Mouse (Mus musculus) v-Abl transformed pro-B cells (cell line): ENCODE results near the gene Stk11.

Source experiments
- in situ Hi-C, 2 experiments: fragments of 400-800 bp; cut with MboI; formaldehyde crosslinking; loops; one replicate each; pipeline ENCODE4 v1.15.1; 2025; ENCODE audit not compliant: unreplicated experiment in 2 of 2

The Stk11 gene

DNA sequence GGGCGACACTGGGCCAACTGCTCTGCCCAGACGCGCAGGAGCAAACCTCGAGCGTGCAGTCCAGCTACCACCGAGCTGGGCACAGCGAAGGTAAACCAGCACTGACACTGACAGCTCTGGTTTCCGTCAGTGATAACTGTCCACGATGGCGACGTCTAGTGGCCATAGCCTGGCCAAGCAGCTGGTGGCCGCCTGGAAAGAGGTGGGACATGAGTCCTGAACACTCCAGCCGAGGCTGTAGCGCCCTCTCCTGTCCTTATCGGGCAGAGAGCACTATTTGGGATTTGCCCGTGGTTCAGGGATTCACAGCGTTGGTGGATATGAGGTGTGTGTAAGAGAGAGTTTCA lies 49.4 kb downstream of the Stk11 start:
- in situ Hi-C loops = loop anchor here in 1 of 2 experiments (25.0 kb wide), 1 partner anchor 522 kb away; the partner anchor contains the start of gene Mknk2

DNA sequence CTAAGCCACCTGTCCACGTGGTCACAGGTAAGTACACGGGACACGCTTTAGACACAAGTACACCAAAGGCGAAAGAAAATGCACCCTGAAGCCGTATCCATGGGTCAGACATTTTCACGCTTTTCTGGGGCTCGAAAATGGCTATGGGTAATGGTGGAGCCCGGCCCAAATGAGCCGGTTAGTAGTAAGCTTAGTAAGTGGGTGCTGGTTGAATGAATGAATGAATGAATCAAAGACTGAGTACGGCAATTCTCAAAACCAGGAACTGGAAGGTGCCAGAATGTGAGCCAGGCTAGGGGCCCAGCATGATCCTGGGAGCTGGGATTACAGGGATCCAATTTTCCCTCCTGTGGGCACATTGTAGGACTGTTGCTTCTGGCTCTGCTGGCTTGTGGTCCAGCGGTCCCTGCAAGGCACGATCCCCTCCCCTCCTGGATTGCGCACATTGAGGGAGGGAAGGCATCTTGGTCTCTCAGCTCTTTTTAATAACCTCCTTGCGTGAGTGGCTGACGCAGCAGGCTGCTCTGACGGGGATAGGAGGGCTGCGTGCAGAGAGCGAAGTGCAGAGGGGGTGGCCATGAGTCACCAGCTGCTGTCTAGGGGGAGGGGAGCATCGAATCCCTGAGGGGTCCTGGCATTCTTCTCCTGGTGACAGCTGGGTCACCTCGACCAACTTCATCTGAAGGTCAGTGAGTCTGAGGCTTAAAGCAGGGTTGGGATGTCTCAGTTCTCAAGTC lies 50.0 kb downstream of the Stk11 start, which contains the start of gene Cirbp:
Gene Cirbp (plus strand): TSS at position 594 of the 737 bp plus-strand sequence.
- in situ Hi-C loops = loop anchor here in 1 of 2 experiments (25.0 kb wide), 1 partner anchor 522 kb away; the partner anchor contains the start of gene Mknk2

DNA sequence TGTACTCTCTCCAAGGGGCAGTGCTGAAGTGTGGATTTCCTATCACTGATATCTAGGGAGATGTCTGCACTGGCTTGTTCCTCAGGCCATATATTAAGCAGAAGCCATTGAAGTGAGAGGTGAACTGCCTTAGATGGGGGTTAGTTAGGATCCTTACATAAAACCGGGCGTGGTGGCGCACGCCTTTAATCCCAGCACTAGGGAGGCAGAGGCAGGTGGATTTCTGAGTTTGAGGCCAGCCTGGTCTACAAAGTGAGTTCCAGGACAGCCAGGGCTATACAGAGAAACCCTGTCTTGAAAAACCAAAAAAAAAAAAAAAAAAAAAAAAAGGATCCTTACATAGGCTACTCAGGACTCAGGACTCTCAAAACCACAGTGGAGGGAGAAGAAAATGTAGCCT lies 50.5 kb downstream of the Stk11 start:
- in situ Hi-C loops = loop anchor here in 1 of 2 experiments (25.0 kb wide), 1 partner anchor 521 kb away; the partner anchor contains the start of gene Mknk2

DNA sequence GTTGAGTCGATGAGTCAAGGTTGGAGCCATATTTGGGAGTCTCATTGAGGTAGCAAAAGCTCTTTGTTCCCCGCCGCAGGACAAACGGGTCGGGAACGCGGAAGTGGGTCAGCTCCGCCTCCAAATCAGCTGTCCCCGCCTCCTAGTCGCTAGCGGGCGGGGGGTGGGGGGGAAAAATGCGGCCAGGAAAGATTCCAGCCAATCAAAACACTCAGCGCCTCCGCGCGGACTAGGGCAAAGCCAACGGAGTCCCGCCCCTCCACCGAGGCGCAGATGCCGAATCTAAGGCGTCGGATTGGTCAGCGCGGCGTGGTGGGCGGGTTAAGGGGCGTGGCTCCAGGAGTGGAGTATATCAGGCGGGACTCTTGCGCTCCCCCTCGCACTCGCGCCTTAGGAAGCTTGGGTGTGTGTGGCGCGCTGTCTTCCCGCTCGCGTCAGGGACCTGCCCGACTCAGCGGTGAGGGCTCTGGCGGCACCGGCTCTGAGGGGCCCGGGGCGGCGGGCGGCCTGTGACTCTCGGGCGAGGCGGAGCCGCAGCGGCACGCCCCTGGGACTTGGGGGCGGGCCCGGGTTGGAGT lies 51.9 kb downstream of the Stk11 start:
- in situ Hi-C loops = loop anchor here in 1 of 2 experiments (25.0 kb wide), 1 partner anchor 520 kb away; the partner anchor contains the start of gene Mknk2

DNA sequence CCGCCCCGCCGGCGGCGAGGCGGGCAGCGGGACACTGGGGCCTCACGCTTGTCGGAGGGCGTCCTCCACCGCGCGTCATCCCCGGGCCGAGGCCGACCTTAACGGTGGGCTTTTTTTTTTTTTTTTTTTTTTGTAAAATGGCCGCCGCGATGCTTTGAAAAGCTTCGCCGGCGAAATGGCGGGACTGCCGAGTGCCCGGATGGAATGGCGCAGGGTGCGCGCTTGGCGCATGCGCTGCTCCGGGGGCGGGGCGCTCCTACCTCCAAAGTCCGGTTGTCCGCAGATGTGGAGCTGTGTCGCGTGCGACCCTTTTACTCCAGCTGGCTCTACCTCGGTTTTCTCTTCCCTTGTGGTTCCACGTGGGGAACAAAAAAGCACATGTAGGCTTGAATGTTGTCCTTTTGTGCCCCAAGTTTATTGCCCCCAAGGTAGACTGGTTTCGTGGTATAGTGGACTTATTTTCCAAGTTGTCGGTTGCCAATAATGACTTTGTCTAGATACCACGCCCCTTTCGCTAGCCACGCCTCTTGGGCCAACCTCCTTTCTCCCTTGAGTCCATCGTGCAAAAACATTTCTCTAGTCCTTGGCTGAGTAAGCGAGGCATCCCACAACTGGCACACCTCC lies 52.5 kb downstream of the Stk11 start:
- in situ Hi-C loops = loop anchor here in 1 of 2 experiments (25.0 kb wide), 1 partner anchor 519 kb away; the partner anchor contains the start of gene Mknk2

DNA sequence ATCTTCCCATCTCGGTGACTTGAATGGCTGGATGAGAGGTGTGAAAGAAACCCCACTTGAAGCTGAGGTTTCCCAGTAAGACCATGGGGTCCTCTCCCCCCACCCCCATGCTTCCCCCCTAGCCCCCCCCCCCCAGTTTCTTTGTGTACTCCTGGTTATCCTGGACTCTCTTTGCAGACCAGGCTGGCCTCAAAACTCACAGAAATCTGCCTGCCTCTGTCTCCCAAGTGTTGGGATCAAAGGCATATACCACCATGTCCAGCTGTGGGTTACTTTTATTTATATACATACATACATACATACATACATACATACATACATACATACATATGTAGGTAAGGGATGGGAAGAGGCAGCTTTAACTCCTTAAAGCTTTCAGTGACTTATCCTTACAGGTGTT lies 53.5 kb downstream of the Stk11 start:
- in situ Hi-C loops = loop anchor here in 1 of 2 experiments (25.0 kb wide), 1 partner anchor 518 kb away; the partner anchor contains the start of gene Mknk2

DNA sequence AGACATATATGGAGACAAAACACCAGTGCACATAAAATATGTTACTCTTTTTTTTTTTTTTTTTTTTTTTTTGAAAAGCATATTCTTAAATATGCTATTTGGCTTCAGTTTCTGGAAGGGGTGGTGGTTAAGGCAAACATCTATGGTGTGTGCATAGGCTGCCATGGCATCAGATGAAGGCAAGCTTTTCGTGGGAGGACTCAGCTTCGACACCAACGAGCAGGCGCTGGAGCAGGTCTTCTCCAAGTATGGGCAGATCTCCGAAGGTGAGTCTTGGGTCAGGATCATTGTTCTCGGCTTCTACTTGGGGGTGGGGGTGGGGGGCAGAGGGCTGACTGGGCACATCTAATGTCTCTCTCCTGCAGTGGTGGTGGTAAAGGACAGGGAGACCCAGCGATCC lies 54.0 kb downstream of the Stk11 start:
- in situ Hi-C loops = loop anchor here in 1 of 2 experiments (5.0 to 25.0 kb wide), 3 partner anchors 178 to 518 kb away; partner anchors contain the start of genes Adamtsl5 and Mknk2

DNA sequence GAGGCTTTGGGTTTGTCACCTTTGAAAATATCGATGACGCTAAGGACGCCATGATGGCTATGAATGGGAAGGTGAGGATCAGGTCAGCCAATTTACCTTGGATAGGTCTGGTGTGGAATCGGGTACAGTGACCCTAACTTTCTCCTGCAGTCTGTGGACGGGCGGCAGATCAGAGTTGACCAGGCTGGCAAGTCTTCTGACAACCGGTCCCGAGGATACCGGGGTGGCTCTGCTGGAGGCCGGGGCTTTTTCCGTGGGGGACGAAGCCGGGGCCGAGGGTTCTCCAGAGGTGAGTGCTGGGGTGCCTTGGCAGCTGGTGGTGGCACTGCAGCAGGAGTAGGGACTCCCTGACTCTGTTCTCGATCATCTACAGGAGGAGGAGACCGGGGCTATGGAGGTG lies 54.4 kb downstream of the Stk11 start:
- in situ Hi-C loops = loop anchor here in 1 of 2 experiments (5.0 to 25.0 kb wide), 3 partner anchors 177 to 517 kb away; partner anchors contain the start of genes Adamtsl5 and Mknk2

DNA sequence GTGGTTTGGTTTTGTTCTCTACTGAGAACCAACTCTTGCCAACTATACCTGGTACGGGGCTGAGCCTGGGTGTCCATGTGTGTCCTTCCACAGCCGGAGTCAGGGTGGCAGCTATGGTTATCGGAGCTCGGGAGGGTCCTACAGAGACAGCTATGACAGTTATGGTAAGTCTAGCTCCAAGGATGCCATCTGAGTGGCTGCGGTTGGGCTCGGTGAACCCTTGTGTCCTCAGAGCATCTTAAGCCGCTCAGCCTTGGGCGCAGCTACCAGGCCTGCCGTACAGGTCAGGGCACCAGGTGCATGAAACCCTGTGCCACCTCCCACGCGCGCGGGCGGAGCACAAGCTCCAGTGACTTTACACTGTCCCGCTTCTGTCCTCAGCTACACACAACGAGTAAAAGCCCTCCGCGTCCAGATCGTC lies 55.0 kb downstream of the Stk11 start:
- in situ Hi-C loops = loop anchor here in 1 of 2 experiments (5.0 to 25.0 kb wide), 3 partner anchors 177 to 517 kb away; partner anchors contain the start of genes Adamtsl5 and Mknk2

DNA sequence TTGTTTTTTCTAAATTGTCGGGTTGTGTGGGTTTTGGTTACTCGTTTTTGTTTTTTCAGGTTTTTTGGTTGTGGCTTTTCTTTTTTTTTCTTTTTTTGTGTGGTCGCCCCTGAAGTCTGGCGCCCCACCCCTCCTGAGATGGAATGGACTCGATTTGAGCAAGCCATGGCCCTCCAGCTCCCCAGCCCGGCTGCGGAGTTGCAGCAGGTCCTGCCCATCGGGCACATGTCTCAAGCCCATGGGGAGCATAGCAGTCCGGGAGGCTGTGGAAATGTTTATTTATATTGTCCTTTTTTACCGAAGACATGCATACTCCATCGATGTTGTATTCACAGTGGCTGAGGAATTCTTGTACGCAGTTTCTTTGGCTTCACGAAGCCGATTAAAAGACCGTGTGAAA lies 55.6 kb downstream of the Stk11 start:
- in situ Hi-C loops = loop anchor here in 1 of 2 experiments (5.0 to 25.0 kb wide), 3 partner anchors 176 to 516 kb away; partner anchors contain the start of genes Adamtsl5 and Mknk2

DNA sequence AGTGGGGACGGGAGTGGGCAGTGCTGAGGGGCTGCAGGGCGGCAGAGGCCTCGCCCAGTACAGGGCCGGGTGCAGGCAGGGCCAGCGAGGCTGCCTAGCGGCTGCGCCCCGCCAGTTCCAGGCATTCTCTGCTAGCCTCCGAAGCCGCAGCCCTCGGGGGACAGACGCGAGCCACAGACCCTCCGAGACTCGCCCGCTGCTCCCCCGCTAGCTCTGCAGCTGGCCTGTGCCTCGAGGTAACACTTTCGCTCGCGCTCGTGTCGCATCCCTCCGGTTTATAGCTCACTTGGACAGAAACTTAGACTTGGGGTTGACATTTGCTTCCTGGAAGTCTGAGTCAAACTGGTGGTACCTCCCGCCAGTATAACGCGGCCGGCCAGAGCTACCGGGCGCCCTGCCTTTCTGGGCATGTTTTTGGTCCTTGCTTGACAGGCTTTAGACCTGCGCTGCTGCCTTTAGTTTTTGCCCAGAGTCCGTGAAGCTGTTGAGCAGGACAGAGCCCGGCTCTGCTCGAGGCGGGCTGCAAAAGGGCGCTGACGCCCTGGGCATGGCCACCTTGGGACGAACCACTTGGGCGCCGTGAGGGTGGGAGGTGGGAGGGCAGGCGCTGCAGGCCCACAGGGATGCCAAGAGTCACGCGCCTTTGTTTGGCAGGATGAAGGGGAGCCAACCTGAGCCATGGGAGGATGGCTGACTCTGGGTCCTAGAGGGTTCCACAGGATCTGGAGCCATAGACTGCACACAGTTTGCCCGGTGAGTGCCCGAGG lies 56.3 kb downstream of the Stk11 start:
- in situ Hi-C loops = loop anchor here in 1 of 2 experiments (5.0 to 25.0 kb wide), 3 partner anchors 175 to 515 kb away; partner anchors contain the start of genes Adamtsl5 and Mknk2

DNA sequence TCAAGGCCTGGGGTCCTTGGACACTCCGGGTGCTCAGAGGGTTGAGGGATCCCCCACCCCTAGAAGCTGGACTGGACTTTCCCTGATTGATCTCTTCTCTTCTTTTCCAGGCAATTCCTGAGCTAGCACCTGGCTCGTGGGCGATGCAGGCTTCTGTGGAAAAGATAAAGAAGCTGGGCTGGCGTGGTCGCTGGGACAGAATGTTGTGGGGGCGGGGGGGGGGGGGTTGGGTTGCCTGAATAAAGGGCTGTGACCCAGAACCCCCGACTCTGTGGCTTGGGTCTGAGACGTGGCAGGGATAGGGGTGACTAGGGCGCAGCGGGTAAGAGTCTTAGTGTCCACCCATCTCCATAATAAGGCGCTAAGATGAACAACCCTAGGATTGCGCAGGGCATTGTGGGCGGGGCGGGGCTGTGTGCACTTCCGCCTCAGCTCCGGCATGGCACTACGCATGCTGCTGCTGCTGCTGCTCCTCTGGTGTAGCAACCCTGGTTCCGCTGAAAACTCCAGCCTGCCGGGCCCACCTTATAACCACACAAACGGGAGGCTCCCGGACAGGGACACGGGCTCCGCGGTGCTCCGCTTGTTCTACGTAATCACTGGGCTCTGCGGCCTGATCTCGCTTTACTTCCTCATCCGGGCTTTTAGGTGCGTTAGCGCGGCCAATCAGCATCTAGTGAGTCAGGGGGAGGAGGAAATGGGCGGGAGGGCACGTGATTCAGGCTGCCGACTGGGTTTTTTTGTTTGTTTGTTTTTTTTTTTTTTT lies 57.1 kb downstream of the Stk11 start, which contains the start of gene 1600002K03Rik:
Gene 1600002K03Rik (plus strand): TSS at position 418 of the 766 bp plus-strand sequence.
- in situ Hi-C loops = loop anchor here in 1 of 2 experiments (5.0 to 25.0 kb wide), 3 partner anchors 175 to 515 kb away; partner anchors contain the start of genes Adamtsl5 and Mknk2

DNA sequence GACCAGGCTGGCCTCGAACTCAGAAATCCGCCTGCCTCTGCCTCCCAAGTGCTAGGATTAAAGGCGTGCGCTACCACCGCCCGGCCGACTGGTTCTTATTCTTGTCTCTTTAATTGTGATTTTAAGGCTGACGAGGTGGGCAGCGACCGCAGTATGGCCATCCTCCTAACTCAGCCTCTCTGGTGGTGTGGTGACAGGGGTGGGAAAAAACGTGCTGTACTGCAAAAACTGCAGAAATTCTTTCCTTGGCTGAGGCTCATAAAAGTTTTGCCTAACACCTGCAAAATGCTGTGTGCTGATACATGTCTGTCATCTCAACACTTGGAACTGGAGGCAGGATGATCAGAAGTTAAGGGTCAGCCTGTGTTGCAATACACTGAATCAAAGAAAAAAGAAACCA lies 57.8 kb downstream of the Stk11 start:
- in situ Hi-C loops = loop anchor here in 1 of 2 experiments (5.0 to 25.0 kb wide), 3 partner anchors 174 to 514 kb away; partner anchors contain the start of genes Adamtsl5 and Mknk2

DNA sequence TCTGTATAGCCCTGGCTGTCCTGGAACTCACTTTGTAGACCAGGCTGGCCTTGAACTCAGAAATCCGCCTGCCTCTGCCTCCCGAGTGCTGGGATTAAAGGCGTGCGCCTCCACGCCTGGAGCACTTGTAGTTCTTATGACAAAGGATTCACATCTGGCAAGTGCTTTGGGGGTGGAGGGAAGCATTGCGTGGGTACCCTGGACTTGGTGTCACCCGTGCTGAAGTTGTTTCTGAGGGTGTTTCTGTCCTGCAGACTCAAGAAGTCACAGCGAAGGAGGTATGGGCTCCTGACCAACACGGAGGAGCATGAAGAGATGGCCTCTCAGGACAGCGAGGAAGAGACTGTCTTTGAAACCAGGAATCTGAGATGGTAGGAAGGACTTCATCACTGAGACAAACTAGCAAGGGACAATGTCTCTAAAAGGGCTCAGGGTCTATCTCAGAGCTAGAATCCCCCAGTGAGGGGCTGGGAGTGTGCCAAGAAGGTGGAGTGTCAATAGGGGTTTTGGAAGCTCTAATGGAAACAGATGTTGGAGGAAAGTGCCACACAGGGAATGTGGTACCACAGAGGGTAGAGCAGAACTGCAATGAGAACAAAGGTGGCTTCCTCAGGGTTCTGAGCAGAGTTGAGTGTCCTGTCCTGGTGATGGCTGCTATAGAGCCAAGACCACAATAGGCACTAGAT lies 58.5 kb downstream of the Stk11 start:
- in situ Hi-C loops = loop anchor here in 1 of 2 experiments (5.0 to 25.0 kb wide), 3 partner anchors 173 to 513 kb away; partner anchors contain the start of genes Adamtsl5 and Mknk2

DNA sequence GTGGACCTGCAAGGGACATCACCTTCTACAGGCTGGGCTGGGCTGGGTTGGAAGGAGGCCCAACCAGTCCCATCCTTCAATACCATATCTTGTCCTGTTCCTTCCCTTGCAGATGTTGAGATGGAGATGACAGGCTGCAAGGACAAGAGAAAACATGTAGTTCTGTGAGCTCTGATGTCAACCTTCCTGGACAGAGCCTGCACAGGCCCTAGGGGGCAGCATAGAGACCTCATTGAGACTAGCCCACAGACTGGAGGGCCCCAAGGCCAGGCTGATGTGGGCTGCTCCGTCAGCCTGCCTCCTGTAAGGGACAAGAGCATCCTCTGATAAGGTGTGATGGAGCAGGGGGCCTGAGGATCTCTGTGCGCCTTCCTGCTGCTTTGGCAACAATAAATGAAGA lies 59.1 kb downstream of the Stk11 start:
- in situ Hi-C loops = loop anchor here (5.0 to 25.0 kb wide), 5 partner anchors 73 to 513 kb away; partner anchors contain the start of genes Adamtsl5 (in 2 of the 2), Ndufs7 (in 2 of the 2) and Mknk2 (in 1 of the 2)

DNA sequence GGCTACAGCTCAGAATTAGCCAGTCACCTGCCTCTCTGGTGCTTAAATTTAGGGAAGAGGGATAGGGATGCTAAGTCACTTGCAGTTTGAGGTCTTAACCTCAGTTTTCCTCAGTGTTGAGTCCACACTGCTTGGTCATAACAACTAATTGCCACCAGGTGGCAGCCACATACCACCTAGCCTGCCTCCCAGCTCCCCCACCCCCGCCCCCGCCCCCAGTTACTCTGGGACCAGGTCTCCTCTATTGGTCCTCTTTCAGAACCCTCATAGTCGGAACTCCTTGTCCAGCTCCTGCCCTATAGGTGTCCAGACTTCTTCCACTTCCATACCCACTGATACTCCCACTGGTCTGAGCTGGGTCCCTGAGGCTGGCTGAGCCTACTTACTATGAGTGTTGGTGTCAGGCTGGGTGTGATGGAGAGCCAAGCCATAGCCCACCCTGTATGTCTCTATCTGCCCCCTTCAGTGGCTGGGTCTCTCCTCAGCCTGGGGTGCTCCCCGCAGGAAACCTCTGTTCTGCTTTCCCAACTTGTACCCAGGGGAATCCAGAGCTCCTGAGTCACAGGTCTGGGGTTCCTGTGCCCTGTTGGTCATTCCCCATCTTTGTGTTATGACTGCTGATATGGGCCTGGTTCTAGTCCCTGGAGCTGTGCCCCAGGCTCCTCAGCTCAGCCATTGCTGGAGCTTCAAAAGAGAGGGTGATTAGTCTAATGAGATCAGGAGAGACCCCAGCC lies 60.1 kb downstream of the Stk11 start:
- in situ Hi-C loops = loop anchor here (5.0 to 25.0 kb wide), 4 partner anchors 72 to 337 kb away; partner anchors contain the start of genes Ndufs7 (in 2 of the 2) and Adamtsl5 (in 1 of the 2)

DNA sequence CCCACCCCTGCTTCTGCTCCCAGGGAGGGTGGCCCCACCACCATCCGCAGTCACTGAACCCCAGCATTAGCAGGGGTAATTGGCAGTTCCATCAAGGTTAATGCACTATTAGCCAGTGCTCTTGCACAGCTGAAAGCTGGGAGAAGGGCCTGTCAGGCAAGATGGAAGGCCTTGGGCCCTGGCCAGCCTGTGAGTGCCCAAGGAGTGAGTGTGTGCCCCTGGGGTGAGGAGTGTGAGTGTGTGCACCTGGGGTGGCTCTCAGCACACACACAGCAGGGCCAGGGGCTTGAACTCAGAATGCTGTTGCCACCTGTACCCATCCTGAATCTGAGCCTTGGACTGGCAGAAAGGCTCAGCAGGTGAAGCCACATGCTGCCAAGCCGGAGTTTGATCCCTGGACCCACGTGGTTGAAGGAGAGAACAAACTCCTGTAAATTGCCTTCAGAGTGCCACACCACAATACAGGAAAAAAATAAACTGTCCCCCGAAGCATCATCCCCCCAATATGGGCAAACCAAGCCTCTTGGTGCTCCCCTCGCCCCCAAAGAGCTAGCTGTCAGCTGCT lies 60.7 kb downstream of the Stk11 start:
- in situ Hi-C loops = loop anchor here (5.0 to 25.0 kb wide), 4 partner anchors 71 to 336 kb away; partner anchors contain the start of genes Ndufs7 (in 2 of the 2) and Adamtsl5 (in 1 of the 2)
